Mouse (Mus musculus) cerebellum, adult 9-11 months (tissue): ENCODE data around the gene Casp8ap2.

ENCODE experiments used
- DNase-seq: peaks from one replicate; pipeline ENCODE4 v3.0.0; 2022

The Casp8ap2 gene

GRCm38 (mm10) chr4:32615034-32615881 lies at the start of gene Casp8ap2:
Gene Casp8ap2 (plus strand): TSS chr4:32615451.
- DNase-seq = peak; percentile 100

GRCm38 (mm10) chr4:32569054-32569453 lies 46.2 kb upstream of the Casp8ap2 start:
- DNase-seq = no peak

GRCm38 (mm10) chr4:32569995-32570938 lies 45.0 kb upstream of the Casp8ap2 start:
- DNase-seq = peak; percentile 35

GRCm38 (mm10) chr4:32570939-32571317 lies 44.3 kb upstream of the Casp8ap2 start:
- DNase-seq = no peak

- no peak for DNase-seq
These were observed 43.8 kb upstream of the Casp8ap2 start for GRCm38 (mm10) chr4:32571441-32571840.

- peak; percentile 44 for DNase-seq
These were observed 43.1 kb upstream of the Casp8ap2 start for GRCm38 (mm10) chr4:32572118-32572517.

- DNase-seq = no peak
These were observed 41.7 kb upstream of the Casp8ap2 start for GRCm38 (mm10) chr4:32573586-32573985.

- no peak for DNase-seq
These were observed 40.6 kb upstream of the Casp8ap2 start for GRCm38 (mm10) chr4:32574604-32575003.

- DNase-seq = no peak
These were observed 40.1 kb upstream of the Casp8ap2 start for GRCm38 (mm10) chr4:32575165-32575564.

- DNase-seq = no peak
These were observed 35.4 kb upstream of the Casp8ap2 start for GRCm38 (mm10) chr4:32579850-32580249.

GRCm38 (mm10) chr4:32584181-32584580 lies 31.1 kb upstream of the Casp8ap2 start:
- no peak for DNase-seq

GRCm38 (mm10) chr4:32586596-32586995 lies 28.7 kb upstream of the Casp8ap2 start:
- peak; percentile 28 for DNase-seq

GRCm38 (mm10) chr4:32587543-32587942 lies 27.7 kb upstream of the Casp8ap2 start:
- DNase-seq = no peak

- no peak for DNase-seq
These were observed 27.0 kb upstream of the Casp8ap2 start for GRCm38 (mm10) chr4:32588237-32588636.

GRCm38 (mm10) chr4:32601135-32601534 lies 14.1 kb upstream of the Casp8ap2 start:
- DNase-seq = no peak

- DNase-seq = no peak
These were observed 12.6 kb upstream of the Casp8ap2 start, which contains the start of gene Gja10 for GRCm38 (mm10) chr4:32602660-32603059. Gene Gja10 (minus strand): TSS chr4:32602760.

GRCm38 (mm10) chr4:32621637-32622036 lies 6.4 kb downstream of the Casp8ap2 start:
- no peak for DNase-seq

- no peak for DNase-seq
These were observed 36.4 kb downstream of the Casp8ap2 start for GRCm38 (mm10) chr4:32651669-32652068.

- peak; percentile 16 for DNase-seq
These were observed 41.1 kb downstream of the Casp8ap2 start for GRCm38 (mm10) chr4:32656146-32656904.

- DNase-seq = peak; percentile 94
These were observed 41.8 kb downstream of the Casp8ap2 start, which contains the start of gene Mdn1 for GRCm38 (mm10) chr4:32656918-32657662. Gene Mdn1 (plus strand): TSS chr4:32657119.

- no peak for DNase-seq
These were observed 50.6 kb downstream of the Casp8ap2 start for GRCm38 (mm10) chr4:32665843-32666242.

- no peak for DNase-seq
These were observed 53.0 kb downstream of the Casp8ap2 start for GRCm38 (mm10) chr4:32668291-32668690.
